Mouse (Mus musculus): ENCODE measurements around the gene Efcab2.

The Efcab2 gene

DNA sequence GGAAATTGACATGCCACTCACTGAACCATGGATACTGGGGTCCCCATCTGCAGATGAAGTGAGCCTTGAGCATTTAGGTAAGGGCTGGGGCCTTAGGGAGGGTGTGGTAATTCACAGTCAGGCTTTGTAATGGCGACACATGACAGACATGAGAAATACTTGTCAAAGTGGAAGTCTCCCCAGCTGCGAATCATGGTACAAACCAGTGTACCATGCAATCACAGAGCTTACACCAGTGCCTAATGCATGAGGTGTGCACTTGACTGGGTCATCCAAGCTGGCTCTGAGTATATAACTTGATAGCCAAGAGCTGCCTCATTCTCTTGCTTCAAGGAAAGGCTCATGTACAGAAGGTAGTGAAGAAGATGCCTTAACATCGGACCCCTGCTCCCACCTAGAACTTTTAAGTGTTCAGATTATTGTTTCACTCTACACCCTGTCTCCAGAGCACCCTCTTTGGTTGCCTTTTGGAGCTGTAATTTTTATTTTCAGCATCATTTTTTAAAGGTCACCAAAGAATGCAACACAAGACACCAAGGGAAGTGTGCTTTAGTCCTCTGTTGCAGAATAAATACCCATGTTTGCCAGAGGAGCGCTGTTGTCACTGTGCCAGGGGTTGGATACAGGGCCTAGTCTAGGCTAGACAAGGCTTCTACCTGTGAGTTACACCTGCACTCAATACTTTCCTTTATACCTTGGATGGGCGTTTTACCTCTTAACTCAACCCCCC is 79.4 kb downstream of the Efcab2 start:
- no peak for DNase-seq

DNA sequence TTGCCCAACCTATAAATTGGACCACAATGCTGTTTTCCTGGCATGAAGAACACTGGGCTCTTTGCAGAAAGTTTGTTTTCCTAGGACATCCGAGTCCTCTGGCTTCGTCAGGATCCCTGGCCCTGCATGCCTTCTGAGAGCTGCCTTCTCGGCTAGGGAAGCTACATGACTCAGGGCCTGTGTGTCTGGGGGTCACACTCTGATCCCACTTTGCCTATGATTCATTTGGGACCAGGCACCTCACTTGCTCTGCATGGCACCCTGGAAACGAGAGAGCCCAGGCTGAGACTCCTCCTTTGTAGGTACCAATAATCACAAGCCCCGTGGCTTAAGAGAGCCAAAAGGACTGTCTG is 80.0 kb downstream of the Efcab2 start:
- DNase-seq, result no peak

DNA sequence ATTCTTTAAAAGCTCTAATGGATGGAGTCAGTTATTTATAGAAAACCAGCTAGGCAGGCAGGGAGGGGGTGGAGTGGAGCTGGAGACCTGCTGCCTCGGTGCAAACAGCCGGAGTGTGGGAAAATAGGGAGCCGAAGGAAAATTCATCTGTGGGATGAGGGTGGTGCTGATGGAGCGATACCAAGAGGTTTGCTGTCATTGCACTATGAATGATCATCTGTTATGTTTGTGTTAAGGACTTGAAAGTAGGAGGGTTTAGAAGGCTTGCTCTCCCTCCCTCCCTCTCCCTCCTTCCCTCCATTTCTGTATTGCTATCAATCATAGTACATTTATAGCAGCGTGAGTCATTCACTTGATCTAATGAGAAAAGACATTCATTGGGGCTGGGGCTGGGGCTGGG is 80.9 kb downstream of the Efcab2 start:
- DNase-seq, result no peak

DNA sequence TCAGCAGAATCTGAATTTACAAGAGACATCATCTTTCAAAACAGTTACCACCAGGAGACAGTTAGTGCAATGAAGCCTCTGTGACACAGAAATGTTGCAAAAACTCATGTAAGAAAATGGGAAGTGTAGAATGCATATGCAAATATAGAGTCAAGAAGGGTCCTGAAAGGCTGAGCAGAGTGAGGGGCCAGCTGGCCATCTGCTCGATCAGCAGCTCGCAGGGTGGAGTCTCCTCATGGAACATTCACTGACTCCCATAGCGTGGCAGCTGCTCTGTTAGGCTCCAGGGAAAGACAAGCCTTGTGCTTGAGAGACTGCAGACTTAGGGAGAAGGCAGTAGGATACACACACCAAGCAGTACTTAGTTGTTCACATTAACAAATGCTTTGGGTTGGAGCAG is 83.2 kb downstream of the Efcab2 start:
- DNase-seq, result peak; percentile 6

DNA sequence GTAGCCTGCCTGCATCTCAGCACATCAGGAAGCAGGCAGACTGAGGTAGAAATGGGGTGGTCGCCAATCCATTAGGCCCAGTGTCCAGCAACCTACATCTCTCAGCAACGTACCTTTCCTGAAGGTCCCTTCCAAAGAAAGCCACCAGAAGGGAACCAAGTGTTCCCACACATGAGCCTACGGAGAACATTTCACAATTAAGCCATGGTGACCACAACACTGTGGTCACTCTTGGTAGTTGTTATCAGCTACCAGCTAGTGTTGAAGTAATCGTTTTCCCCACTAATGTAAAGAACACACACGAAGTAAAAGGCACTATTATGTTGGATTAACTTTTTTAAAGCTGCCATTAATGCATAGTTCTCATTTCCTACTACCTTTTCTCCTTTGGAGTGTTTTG is 85.8 kb downstream of the Efcab2 start:
- DNase-seq, result peak; percentile 20

DNA sequence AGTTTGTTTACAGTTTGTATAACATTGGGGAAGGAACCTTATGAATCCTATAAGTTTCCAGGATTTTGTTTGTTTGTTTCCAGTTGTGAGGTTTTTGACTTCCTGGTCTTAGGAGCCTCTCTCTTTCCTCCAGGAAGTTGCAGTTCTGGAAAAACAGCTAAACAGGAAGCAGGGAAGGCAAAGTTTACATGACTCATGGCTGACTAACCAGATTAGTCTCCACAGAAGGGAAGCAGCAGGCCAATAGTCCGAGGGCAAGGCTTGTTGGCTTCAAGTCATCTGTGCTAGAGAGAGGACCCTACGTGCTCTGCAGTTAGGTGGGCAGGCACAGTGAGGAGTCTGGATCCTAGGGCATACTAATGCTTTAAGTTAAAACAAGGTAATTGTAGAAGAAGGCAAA is 86.6 kb downstream of the Efcab2 start:
- peak; percentile 4 for DNase-seq

DNA sequence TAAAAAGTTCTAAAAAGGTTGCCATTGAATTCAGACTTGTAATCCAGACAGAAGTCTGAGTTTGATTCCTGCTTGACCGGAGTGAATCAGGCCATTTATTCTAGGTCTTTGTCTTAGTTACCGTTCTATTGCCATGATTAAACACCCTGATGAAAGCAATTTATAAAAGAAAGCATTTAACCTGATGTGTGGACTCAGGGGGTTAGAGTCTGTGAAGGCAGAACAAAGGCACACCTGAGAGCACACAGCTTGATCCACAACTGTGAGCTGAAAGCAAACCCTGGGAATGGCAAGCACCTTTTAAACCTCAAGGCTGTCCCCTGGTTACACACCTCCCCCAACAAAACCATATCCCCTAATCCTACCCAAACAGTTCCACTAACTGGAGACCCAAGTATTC is 90.3 kb downstream of the Efcab2 start:
- DNase-seq, result no peak

DNA sequence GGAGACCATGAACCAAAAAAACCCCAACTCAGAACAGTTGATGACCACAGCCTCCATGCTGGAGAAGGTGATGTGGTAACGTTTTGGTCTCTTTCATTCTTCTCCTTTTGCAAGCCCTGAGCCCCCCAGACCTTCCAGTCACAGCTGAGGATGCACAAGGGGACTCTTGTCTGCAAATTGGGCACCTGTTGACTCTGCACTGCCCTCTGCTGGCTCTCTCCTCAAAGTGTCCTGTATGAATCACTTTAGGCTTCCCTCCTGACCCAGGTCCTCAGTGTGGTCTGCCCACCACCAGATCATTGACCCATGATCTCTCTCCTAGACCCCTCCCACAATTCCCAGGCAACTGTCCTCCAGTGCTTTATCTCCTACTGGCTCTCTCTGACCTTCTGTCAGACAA is 91.0 kb downstream of the Efcab2 start:
- DNase-seq, result peak; percentile 55

DNA sequence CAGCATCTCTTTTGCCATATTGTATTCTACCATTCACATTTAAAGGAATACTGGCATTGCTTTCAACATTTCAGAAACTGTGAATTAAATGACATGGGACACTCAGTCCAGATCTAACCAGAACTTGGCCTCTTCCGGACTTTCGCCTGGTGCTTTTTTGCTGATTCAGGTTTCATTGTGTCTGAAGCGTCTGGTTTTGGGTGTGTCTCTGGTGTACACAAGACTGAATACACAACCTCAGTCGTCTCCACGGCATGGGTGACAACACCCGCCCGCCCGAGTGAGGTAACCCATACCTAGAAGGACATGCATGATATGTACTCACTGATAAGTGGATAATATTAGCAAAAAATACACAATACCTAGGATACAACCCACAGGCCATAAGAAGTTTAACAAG is 101.1 kb downstream of the Efcab2 start:
- no peak for DNase-seq

DNA sequence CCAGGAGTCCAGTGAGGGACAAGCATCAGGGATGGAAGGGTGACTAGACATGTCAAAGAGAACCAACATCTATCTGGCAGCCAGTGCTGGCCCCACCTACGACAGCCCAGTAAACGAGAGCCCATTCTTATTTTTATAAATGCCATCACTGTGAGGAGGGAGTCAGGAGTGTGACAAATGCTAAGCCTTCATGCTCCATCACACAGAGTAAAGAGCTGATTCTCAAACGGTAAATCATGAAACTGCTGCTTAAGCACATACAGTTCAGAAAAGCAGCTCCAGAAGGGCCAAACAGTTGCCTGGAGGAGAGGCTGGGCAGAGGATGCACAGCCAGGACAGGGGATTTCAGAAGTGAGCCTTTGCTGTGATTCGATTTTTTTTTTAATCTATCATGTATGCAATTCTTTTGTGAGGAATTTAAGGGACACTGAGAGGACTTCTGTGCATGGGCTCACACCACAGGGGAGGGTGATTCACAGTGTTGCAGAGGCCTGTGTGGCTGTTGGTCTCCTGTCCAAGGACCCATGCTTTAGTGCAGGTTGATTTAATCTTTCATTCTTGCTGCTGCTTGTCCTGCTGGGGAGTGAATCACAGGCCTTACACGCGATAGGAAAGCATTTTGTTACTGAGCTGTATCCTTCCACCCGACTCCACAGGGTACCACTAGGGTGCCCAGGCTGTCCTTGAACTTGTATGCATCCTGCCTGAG is 106.6 kb downstream of the Efcab2 start:
- no peak for DNase-seq

DNA sequence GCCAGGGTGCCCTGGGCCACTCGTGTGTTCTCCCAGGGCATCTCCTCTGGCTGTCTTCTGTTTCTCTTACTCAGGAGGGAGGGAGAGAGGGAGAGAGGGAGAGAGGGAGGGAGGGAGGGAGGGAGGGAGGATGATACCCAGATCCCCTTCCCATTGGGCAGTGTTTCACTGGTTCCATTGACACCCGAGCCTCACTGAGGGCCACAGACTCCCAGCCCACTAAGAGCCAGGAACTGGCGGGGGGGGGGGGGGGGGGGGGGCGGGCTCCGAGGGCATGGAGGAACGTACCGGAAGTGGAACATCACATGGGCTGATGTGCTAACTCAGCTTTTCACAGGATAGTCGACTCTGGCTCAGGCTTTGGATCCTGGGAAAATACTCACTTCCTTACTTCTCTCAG is 108.1 kb downstream of the Efcab2 start:
- no peak for DNase-seq

DNA sequence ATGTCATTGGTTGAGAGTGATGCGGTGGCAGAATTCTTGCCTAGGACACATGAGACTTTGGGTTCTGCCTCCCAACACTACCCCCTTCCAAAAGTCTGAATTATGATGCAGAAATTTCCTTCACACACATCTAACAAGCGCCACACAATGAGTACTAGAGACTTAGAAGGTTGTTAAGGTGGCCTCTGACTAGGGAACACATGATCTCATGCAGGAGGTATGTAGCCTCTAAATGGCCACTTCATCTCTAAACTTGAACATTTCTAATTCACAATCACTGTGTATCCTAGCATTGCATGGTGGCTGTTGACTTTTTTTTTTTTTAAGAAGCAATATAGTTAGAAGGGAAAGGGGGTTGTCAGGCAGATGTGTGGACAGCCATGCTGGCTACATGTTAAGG is 110.0 kb downstream of the Efcab2 start:
- DNase-seq, result no peak

DNA sequence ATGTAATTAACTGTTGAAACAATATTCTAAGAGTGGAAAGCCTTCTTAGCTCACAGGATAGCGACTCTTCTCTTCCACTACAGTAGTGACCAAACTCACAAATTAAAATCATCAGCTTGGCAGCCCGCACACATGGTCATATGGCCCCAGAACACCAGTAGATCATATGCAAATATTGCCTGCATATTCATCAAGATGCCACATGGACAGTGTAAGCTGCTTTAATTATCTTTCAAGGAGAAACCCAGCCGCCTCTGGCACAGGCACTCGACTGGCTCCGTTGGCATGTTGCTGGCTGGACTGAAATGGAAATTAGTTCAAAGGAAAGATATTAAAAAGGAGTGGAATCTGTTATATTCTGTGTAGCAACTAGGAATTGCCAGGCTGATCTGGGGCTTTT is 116.5 kb downstream of the Efcab2 start:
- no peak for DNase-seq

DNA sequence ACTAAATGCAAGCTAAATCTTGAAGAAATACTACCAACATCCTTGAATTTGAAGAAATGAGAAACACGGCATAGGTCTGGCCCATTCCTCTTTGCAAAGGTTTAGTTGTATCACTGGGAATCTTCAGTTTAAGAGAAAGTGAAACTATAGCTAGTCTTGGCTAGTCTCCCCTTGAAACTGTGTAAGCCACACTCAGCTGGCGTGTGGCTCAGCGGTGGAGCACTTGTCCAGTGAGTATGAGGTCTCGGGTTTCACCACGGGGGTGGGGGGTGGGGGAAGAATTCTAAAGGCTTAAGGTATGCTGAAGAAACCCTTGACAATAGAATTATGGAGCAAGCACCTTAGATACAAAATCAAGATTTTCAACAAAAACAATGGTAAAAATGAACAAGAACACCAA is 117.3 kb downstream of the Efcab2 start:
- DNase-seq, result no peak

DNA sequence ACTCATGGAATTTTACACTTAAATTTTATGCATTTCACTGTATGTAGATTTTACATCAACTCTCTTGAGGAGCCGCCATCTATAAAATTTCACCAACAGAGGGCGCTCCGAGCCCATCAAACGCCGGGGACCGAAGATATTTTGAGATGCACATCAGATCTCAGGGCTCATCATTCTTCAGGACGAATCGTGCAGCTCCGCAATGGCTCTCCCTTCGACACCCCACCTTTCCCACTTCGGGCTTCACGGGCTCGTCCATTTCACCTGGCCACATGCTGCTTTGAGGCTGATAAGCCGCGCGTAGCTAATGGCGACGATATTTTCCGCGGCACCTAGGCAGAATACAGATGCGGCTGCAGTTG is 121.3 kb downstream of the Efcab2 start:
- DNase-seq, result peak; percentile 75

DNA sequence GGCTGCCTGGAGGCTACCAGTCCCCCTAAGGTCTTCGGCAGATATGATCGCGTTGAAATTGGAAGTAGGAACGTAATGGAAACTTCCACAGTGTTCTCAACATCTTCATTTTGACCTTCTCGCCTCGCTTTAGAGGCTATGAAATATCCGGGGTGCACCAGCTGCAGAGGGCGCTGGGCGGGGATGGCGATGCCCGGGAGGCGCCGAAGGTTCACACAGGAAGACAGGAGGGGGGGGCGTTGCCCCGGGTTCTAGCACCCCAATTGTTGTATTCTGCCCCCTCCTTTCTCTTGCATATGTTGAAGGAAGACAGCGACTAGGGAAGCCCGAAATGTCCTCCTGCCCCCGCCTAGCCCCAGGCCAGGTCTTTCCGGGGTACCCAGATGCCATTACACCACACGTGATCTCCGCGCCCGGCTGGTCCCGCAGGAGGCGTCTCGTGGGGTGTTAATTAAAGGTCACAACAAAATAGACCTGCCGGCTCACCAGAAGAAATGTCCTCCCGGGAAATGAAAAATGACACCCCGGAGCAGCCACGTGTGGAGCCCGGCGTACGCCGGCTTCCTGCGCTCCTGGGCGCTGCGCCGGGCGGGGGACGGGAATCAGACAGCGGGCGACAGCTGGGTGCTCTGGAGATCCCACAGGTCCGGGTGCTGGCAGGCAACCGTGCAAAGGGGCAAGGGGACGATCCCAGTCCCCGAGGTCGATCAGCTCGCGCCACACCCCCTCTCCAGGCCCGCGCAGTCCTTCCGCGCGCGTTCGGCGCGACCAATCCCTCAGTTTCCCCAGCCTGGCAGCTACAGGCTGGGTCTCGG is 121.9 kb downstream of the Efcab2 start:
- DNase-seq, result no peak

DNA sequence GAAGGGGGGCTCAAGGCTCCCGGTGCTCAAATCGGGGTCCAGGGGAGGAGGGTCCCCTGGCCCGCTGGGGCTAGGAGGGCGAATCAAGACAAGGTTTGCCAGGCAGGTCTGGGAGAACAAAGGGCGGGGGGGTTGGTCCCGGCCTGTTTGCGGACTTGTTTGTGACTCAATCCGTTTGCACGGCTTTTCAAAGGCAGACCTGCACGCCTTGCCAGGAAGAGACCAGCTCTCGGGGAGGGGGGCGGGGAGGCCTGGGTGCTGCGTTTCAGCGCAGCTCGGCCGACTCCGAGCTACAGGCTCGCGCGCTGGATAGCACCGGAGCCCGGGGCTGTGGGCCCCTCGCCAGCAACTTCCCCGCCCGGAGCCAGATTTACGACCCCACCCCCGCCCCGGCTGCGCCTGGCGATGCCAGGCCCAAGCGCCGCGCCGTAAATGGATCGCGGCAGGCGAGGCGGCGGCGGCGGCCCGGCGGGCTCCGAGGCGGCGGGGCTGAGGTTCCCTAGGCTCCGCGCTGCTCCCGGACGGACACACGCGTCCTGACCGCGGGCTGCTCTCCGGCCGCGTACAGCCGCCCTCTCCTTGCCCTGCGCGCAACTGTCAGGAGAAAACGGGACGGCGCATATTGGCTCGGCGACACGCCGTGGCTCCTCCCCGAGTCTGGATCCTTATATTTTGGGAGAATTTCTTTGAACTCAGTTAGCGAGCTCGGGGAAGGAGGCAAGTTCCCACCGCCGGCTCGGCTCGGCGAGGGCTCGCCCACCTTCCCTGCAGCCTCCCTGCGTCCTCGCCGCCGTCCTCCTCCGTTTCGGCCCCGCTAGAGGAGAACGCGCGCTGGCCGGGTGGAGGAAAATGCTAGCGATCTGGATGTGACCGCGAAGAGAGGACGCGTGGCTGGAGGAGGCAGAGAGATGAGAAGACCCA is 122.8 kb downstream of the Efcab2 start, which contains the start of gene Kif26b:
Kif26b (plus strand) TSS at position 695 of the 921 bp plus-strand sequence.
- DNase-seq, result peak; percentile 7

DNA sequence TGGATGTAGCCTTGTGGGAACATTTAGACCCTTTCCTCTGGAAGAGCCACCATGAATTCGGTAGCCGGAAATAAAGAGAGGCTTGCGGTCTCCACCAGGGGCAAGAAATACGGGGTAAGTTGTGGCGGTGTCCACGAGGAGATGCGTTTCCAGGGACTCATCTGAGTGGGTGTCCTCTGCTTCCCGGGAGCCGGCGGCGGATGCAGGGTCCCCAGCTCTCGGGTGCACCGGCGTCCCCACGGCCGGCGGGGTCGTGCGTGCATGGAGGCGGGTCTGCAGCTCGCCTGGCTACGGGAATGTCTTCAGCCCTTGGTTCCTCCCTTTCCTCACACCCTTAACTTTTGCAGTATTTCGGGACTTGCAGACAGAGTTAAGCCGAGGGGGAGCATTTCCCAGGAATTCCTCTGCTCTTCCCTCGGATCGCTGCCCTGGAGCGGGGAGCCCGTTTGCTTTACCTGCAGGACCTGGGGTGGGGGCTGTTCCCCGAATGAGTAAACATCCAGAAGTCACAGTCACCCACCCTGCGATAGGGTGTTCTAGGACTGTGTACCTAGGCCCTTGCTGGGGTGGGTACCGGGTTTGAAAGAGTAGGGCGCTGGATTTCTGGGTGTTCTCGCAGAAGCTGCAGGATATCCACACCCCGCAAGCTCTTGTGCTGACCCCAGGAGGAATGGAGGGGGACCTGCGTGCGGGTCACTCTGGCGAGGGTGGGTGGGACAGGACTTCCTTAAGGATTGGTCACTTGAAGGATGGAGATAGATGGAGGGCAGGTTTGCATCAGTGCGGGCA is 123.8 kb downstream of the Efcab2 start:
- DNase-seq, result no peak

DNA sequence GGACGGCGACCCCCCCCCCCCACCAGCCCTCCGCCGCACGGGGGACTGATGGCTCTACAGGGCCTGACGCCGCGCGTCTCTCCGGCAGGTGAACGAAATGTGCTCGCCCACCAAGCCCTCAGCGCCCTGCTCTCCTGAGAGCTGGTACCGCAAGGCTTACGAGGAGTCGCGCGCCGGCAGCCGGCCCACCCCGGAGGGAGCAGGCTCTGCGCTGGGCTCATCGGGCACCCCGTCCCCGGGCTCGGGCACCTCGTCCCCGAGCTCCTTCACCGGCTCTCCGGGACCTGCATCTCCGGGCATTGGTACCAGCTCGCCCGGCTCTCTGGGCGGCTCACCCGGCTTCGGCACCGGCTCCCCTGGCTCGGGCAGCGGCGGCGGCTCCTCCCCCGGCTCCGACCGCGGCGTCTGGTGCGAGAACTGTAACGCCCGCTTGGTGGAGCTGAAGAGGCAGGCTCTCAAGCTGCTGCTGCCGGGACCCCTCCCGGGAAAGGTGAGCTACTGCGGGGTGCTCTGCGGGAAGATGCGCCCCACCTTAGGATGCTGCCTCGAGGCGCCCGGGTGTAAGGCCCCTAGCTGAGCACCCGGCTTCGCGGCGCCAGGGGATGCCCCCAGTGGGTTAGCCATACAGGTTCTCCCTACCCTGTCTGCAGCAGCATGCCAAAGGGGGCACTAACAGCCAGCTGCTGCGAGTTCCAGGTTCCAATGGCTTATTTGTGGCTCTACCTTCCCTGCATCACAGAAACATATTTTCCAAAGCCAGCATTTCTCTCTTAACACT is 124.6 kb downstream of the Efcab2 start:
- peak; percentile 76 for DNase-seq
